Mouse (Mus musculus) cerebellum, adult 2 months (tissue): ENCODE data around the gene Hsd3b7. TPM values are rescaled to one million over a fixed set of nuclear protein-coding genes. Genes with fewer than 3 reads are reported as not detected.
A peak's percentile ranks its signal among the peaks of the same experiment; 100 is the strongest.
"Not testable (repeated sequence)": the region's sequence is repeated elsewhere in the genome, so short reads cannot be mapped to it uniquely, and the experiment has no call there.

Source experiments
- DNase-seq, 2 experiments: peaks; one replicate each; pipeline ENCODE4 v3.0.0; 2021
- H3K27ac ChIP-seq: fragments of 200-500 bp; 2 replicates; pipeline ENCODE4 v1.5.1; 2012; ENCODE audit warnings: low read length, control low read depth, inconsistent platforms; ENCODE audit not compliant: insufficient read depth
- H3K27me3 ChIP-seq: fragments of 200-500 bp; 2 replicates; pipeline ENCODE4 v1.6.1; 2012; ENCODE audit warnings: inconsistent platforms, mild to moderate bottlenecking, low read length, moderate library complexity; ENCODE audit not compliant: control insufficient read depth, insufficient read depth
- H3K4me1 ChIP-seq: fragments of 200-500 bp; 2 replicates; pipeline ENCODE4 v1.6.1; 2011; ENCODE audit warnings: low read length; ENCODE audit not compliant: control insufficient read depth, insufficient read depth
- H3K4me3 ChIP-seq: fragments of 200-500 bp; replicated peaks from 2 replicates; pipeline ENCODE3; 2011; ENCODE audit warnings: mild to moderate bottlenecking, low read depth, low read length, control low read depth; ENCODE audit not compliant: insufficient read depth
- CTCF ChIP-seq: fragments of 200-500 bp; IDR thresholded peaks from 2 replicates; pipeline ENCODE4 v1.5.1; 2011; ENCODE audit warnings: low read depth, mild to moderate bottlenecking, control low read depth, low read length, moderate library complexity, borderline replicate concordance; ENCODE audit not compliant: insufficient read depth
- POLR2A ChIP-seq: fragments of 200-500 bp; IDR thresholded peaks from 2 replicates; pipeline ENCODE4 v1.6.1; 2011; ENCODE audit warnings: low read length, control low read depth, borderline replicate concordance; ENCODE audit not compliant: insufficient read depth
- WGBS: fragments of 180-500 bp; shearing (Covaris S2); methylation state at CpG from one replicate; pipeline ENCODE4 v1.1.7; 2018; 5-methylcytosine and 5-hydroxymethylcytosine counted together
- polyA plus RNA-seq: library from polyadenylated mRNA; depleted of rRNA; stranded (reverse); fragments of >200 nt; gene quantifications from 2 replicates; pipeline ENCODE4 v1.2.3, GENCODE M21; 2012

Gene Hsd3b7
- polyA plus RNA-seq, 1 experiment, result 30.4 TPM

DNA sequence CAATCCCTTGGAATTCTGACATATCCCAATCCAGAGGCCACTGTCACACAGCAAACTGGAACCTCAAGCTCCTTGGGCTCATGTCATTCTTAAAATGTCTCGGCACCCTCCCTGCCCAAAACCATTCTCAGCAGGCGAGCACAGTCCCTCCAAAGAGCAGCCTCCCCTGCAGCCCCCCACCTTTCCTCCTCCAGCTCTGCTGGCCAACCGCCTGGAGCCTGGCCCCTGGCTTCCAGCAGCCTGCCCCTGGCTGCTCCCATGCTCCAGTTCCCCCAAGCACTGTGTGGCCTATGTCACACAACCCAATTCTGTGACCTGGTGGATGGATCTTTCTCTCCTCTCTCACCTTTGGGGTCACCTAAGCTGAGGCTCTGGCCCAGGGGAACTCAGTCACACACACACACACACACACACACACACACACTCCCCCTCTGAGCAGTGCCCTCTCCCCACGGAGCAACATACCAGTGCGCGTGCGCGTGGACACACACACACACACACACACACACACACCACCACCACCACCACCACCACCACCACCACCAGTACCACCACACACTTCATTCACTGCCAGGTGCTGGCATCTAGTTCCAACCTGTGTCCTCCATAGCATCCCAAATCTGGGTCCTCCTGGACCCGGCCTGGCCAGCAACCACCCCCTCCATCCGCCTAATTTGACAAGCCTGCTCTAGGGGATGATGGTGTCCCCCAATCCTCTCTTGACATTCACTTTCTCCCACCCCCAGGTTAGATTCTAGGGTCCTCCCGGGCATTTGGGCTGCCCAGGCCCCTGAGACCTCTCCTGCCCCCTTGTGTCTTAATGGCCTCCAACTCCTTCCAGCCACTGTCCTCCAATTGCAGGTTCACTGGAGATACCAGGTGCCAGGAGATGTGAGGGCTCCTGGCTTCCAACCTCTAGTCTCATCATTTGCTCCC lies 23.1 kb downstream of the Hsd3b7 start:
- Histone ChIP-seq H3K27ac (peak overlapping the region; percentile 89), H3K4me1 (peaks cover 19% of the 10 kb centered on the region), H3K27me3 (no peaks in the 10 kb centered on the region), H3K4me3 (peak overlapping the region; percentile 94)
- peak; percentile 31; the same call in 1 of the 2 replicates for TF ChIP-seq POLR2A
- TF ChIP-seq CTCF, result peak; percentile 32; the same call in 1 of the 2 replicates
- 6% methylated on average over 11 of the region's 11 CpGs for WGBS
- DNase-seq, result peak; percentile 69 to 73

DNA sequence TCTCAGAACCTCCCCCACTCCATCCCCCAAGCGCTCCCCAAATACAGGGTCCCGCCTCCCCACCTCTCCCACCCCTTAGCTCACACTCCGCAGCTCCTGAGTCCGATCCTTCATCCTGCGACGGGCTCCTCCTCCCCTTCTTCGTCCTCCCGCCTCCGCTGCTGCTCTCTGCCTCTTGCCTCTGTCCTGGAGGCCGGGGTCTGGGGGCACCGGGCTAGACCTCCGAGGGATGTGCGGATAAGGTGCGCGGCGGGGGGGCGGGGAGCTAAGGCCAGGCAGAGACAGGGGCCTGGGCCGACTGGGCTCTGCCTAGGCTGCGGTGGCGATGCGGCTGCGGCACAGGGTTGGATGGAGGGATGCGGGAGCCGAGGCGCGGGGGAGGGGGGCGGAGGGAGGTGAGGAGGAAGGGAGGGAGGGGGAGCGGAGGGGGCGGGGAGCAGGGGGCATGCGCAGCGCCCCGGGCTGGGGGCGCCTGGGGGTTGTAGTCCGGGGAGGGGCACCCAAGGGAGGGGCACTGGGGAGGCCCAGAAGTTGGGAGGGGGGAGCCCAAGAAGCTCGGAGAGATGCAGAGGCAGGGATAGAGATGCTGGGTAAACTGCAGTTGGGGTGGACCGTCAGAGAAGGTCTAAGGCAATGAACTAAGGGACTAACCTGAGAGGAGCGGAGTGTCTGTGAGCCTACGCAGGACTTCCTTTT lies 23.9 kb downstream of the Hsd3b7 start, which contains the start of the genes Stx4a and Stx1b:
Gene Stx4a (plus strand): TSS at position 119 of the 696 bp plus-strand sequence.
Gene Stx1b (minus strand): TSS at position 374 of the 696 bp plus-strand sequence.
- peak; percentile 27; the same call in 1 of the 2 replicates for TF ChIP-seq POLR2A
- TF ChIP-seq CTCF, result no peak
- Histone ChIP-seq H3K4me3 (peak within 1 kb of the TSS; percentile 94), H3K4me1 (peaks cover 17% of the 10 kb centered on the region), H3K27me3 (no peaks in the 10 kb centered on the region), H3K27ac (peak within 1 kb of the TSS; percentile 89)
- peak; percentile 83 to 87 for DNase-seq
- WGBS, result 2% methylated on average over 35 of the region's 38 CpGs

DNA sequence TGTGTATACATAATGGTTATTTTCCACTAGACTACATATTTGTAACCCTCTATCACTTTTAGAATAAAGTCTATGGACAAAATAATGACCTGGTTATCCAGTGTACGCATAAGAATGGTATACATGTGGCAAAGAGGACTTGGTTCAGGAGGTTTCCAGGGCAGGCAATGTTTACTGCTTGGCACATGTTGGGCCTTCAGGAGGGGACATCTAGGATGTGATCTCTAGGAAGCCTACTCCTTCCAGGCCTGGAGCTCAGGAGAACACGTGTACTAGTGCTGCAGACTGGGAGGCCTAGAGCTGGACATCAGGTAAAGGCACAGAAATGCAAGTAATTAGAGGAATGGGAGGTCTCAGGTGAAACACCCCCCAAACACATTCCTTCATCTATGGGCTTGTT lies 35.1 kb downstream of the Hsd3b7 start:
- WGBS, result 69% methylated on average over 2 of the region's 2 CpGs
- Histone ChIP-seq H3K27me3 (no peaks in the 10 kb centered on the region), H3K4me3 (no peak overlapping the region), H3K27ac (no peak overlapping the region; the same call in 1 of the 2 replicates), H3K4me1 (peaks cover 16% of the 10 kb centered on the region; the same call in 1 of the 2 replicates)
- DNase-seq, result no peak
- no peak for TF ChIP-seq CTCF
- TF ChIP-seq POLR2A, result no peak

DNA sequence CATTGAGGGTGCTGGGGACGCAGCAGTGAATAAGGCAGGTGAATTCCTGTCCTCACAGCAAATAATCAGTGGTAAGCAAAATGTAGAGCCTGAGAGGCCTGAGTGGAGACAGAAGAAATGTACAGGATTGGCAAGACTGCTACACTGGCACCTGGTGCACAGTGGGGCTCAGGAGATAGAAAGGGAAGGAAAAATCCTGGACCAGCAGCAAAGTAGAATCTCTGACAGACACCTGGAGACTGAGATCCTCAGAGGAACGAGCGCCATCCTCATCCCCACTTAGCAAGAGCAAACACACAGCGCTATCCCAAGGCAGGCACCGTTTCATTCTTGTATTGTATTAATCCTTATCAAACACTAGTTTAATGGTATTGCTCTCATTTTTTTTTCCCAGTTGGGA lies 37.1 kb downstream of the Hsd3b7 start:
- WGBS, result 17% methylated on average over 5 of the region's 5 CpGs
- H3K4me1 ChIP-seq, result peaks cover 16% of the 10 kb centered on the region; the same call in 1 of the 2 replicates
- H3K27me3 ChIP-seq, result no peaks in the 10 kb centered on the region
- peak overlapping the region; percentile 59 for H3K27ac ChIP-seq
- no peak for TF ChIP-seq CTCF
- peak; percentile 33; the same call in 1 of the 2 replicates for TF ChIP-seq POLR2A
- no peak overlapping the region for H3K4me3 ChIP-seq
- peak; percentile 62 to 80 for DNase-seq

DNA sequence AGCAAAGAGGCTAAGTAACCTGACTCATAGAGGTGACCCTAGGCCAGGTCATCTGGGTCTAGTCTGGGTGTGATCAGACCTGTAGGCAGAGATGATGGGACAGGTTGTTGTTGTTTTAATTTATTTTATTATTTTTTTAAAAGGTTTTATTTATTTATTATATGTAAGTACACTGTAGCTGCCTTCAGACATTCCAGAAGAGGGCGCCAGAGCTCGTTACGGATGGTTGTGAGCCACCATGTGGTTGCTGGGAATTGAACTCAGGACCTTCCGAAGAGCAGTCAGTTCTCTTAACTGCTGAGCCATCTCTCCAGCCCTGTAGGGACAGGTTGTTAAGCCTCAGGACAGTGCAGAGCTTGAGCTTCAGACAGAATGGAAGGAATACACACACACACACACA lies 37.5 kb downstream of the Hsd3b7 start:
- H3K27me3 ChIP-seq, H3K4me3 ChIP-seq, DNase-seq: not testable (repeated sequence)
- 78% methylated on average over 4 of the region's 4 CpGs for WGBS
- Histone ChIP-seq H3K27ac (peak overlapping the region; percentile 59), H3K4me1 (peaks cover 16% of the 10 kb centered on the region; the same call in 1 of the 2 replicates)
- 0 out of 2 replicates have a peak, but pooled peaks have one; percentile 17 for TF ChIP-seq CTCF

DNA sequence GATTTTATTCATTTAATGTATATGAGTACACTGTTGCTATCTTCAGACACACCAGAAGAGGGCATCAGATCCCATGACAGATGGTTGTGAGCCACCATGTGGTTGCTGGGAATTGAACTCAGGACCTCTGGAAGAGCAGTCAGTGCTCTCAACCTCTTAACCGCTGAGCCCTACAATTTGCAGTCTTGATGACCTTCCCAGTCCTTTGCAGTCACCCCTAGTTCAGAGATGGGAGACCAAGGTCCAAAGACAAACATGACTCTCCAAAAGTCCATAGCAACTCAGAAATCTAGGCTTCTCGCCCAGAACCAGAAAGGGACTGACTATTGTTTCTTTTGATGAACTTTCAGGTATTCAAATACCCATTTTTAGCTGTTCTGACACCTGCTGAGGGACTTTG lies 39.6 kb downstream of the Hsd3b7 start:
- peak overlapping the region; percentile 97; the same call in 1 of the 2 replicates for H3K27ac ChIP-seq
- DNase-seq, H3K4me3 ChIP-seq, H3K27me3 ChIP-seq: not testable (repeated sequence)
- whole genome bisulfite sequencing, result 85% methylated on average over 2 of the region's 2 CpGs
- peaks cover 16% of the 10 kb centered on the region; the same call in 1 of the 2 replicates for H3K4me1 ChIP-seq

DNA sequence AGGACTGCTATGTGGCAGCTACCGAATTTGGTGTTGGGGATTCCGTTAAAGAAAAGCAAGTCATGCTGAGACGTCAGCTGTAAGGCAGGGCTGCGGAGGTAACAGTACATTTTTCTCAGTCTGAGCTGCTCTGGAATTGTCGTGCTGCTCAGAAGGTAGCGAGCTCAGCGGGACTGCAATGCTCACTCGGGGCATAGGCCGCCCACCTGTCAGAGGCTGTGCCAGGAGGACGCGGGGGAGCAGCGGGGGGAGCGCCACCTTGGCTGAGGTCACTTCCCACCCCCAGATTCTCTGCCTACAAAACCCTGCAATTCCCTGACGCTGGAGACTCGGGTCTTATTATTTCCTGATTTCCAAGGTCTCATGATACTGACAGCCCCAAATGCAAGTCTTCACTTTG lies 40.5 kb downstream of the Hsd3b7 start:
- peak; percentile 85 to 86 for DNase-seq
- no peak for TF ChIP-seq POLR2A
- no peak for TF ChIP-seq CTCF
- Histone ChIP-seq H3K4me3 (peak overlapping the region; percentile 52), H3K27ac (peak overlapping the region; percentile 97), H3K27me3 (no peaks in the 10 kb centered on the region), H3K4me1 (peaks cover 15% of the 10 kb centered on the region; the same call in 1 of the 2 replicates)
- WGBS, result 0% methylated on average over 15 of the region's 15 CpGs
